Mouse (Mus musculus): ENCODE data around the gene Plekhm2.

The Plekhm2 gene

GRCm38 (mm10) chr4:141664799-141665198 is at the start of gene Plekhm2:
Gene Plekhm2, minus strand, starts transcription at chr4:141664899.
- no peak for DNase-seq (ENCODE audit: low spot score)

DNA sequence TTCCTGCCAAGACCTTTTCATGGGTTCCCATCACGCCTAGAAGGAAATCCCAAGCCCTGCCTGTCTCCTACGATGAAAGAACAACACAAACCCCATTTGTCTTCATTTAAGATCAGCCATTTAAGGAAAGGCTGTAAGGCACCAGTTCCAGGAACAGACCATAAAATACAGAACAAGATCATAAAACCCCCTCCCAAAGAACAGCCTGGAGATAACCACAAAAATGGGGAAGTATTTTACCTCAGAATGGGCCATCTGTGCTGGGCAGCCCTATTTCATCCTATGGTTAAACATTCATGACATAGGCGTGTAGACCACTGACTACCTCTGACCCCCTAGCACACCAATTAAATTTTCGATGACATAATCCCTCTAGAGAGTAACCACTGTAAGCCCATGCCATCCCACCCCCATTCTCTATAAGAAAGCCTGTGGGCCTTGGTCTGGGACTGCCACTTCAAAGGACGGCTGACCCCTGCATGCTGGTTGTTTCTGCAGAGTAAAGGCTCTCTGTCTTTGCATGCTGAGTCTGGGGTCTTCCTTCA is 49.0 kb upstream of the Plekhm2 start:
- no peak for DNase-seq (ENCODE audit: low spot score)

DNA sequence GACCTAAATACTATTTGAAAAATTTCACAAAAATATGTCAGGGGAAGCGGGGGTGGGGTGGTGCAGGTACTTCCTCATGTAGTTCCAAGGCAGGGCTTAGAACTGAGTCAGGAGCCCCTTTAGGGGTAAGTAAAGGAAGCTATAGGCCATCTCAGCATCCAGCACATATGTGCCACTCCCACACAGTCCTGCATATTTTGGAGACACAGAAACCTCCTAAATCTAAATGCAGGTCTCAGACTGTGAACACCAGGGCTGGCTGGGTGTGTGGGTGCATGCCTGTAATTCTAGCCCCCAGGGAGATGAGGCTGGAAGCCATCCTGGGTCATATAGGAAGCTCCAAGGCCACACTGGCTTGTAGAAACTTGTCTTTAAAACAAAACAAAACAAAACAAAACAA is 46.6 kb upstream of the Plekhm2 start:
- DNase-seq (ENCODE audit: low spot score), result no peak

GRCm38 (mm10) chr4:141708971-141709370 is 44.3 kb upstream of the Plekhm2 start:
- no peak for DNase-seq (ENCODE audit: low spot score)

DNA sequence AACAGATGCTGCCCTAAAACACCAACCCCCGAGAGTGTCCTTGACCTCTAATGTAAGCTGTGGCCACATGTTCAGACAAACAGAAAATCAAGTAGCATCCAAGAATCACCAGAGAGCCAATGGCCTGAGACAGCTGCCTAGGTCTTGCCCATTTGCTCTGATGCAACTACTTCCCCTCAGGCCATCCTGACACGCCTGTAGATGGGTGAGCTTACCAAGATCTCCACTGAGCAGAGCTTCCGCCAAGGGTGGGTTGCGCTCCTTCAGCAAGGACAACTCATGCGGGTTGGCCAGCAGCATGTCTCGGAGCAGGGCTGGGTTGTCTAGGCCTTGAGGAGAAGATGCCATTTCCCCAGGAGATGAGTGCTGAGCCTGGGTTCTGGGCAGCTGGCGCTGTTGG is 43.3 kb upstream of the Plekhm2 start:
- DNase-seq (ENCODE audit: low spot score), result no peak

GRCm38 (mm10) chr4:141705331-141705730 is 40.6 kb upstream of the Plekhm2 start:
- DNase-seq (ENCODE audit: low spot score), result no peak

GRCm38 (mm10) chr4:141704625-141705024 is 39.9 kb upstream of the Plekhm2 start:
- DNase-seq (ENCODE audit: low spot score), result no peak

DNA sequence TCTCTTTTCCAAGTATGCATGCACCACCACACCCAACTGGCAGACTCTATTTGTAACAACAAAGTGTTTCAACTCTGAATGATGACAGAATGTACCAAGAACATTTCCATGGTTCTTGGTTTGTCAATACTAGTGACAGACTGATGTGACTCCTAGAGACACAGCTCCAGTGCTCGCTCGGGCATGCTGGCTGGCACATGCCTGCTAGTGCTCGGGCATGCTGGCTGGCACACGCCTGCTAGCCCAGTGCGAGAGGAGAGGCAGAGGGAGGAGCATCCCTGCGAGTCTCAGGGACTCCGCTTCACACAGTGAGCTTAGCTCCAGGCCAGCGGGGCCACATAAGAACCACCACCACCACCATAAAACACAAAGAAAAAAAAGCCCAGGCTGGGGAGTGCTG is 30.0 kb upstream of the Plekhm2 start:
- no peak for DNase-seq (ENCODE audit: low spot score)

DNA sequence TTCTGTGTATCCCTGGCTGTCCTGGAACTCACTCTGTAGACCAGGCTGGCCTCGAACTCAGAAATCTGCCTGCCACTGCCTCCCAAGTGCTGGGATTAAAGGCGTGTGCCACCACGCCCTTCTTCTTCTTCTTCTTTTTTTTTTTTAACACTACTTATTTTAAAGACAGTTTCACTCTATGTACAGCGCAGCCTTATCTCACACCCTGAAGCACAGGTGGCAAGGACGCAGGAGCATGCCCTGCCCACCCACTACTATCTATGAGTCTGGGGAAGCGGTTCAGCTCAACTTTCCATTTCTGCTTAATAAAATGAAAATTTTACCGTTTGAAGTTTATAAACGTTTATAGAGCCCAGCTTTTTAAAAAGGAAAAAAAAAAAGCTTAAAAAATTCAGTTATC is 23.8 kb upstream of the Plekhm2 start:
- no peak for DNase-seq (ENCODE audit: low spot score)

GRCm38 (mm10) chr4:141686525-141686924 is 21.8 kb upstream of the Plekhm2 start:
- no peak for DNase-seq (ENCODE audit: low spot score)

GRCm38 (mm10) chr4:141686093-141686492 is 21.4 kb upstream of the Plekhm2 start:
- DNase-seq (ENCODE audit: low spot score), result no peak

DNA sequence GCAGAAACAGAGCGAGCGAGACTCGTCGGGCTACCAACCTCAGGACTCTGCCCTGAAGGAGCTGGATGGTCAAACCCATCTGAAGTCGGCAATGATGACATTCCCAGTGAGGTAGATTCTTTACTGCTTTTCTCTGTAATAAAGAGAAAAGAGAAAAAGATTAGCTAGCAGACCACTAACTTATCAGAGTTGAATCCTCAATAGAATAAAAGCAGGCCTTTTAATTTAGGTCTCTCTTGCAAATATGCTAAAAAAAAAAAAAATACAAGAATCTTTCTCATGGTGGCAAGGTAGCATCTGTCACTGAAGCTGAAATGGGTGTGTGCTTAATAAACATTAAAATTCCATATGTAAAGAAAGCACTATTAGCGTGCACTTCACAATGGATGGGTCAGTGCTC is 20.8 kb upstream of the Plekhm2 start, which contains the start of gene Rsc1a1:
Gene Rsc1a1, minus strand, starts transcription at position 101 of the 400 bp plus-strand sequence.
- no peak for DNase-seq (ENCODE audit: low spot score)

DNA sequence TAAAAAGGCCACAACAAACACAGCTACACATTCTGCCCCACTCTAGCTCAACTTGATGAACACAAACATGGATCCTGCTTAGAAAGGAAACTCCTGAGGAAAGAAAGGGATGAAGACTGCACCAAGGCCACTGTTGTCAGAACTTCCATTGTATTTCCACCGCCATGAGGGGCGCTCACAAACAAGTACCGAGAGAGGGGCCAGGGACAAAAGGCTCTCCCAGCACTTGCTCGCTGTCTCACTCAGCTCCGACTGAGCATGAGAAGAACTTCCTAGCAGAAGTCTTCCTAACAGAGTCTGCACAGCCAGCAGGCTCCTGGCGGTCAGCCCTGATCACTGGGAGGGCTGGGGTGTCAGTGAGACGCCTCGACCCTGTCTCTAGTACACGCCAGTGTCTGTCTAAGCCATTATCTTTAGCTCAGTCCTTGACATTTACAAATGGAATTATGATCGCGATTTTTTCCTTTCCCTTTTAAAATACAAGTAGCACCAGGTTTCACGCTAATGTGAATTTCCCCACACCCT is 18.1 kb upstream of the Plekhm2 start:
- DNase-seq (ENCODE audit: low spot score), result no peak

DNA sequence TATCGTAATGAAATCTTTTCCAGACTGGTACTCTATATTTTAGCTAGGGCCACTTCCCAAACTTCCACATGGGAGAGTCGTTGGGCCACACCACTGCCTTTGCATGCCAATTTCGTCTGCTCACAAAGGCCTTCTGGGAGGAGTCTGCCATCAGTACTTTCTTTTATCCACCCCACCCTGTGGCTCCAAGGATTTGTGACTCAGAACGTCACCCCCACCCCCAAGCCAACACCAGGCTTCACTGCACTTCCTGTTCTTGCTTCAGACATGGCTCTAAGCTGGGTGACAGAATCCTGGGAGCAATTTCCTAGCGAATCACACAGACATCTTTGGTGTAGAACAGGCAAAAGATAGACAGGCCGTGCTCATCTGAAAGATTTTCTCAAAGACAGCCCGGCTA is 17.1 kb upstream of the Plekhm2 start:
- no peak for DNase-seq (ENCODE audit: low spot score)

- no peak for DNase-seq (ENCODE audit: low spot score)
Measured at GRCm38 (mm10) chr4:141680892-141681291, 16.2 kb upstream of the Plekhm2 start.

DNA sequence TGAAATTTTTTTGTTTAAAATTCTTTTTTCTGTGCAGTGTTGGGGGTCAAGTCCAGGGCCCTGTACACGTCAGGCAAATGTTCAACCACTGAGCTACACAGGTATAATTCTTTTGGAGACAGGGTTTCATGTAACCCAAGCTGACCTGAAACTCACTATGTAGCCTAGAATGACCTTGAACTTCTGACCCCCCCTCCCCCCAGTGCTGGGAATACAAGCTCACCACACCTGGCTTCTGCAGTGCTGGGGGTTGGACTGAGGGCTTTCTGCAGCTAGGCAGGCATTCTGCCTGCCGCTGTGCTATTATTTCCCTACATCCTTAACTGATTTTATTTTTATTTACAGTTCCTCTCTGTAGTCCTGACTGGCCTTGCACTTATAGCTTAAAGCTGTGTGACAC is 14.3 kb upstream of the Plekhm2 start:
- DNase-seq (ENCODE audit: low spot score), result no peak

DNA sequence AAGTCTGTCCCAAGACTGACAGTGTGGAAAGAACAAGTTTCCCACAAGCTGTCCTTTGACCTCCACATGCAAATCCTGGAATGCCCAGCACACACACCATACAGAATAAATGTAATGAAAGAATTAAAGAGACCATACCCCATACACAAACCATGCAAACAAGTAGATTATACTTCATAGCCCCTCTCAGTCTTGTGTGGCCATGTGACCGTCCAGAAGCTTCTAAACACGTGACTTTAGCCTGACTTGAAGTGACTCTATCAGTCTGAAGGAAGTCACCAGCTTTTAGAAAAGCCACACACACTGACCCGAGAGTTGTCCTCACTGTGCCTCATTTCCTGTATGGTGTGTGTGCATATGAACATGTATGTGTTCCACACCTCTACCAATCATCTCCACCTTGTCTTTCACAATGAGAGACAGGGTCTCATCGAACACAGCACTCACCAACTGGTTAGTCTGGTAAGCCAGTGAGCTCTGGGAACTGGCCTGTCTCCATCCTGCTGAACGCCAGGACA is 11.8 kb upstream of the Plekhm2 start:
- DNase-seq (ENCODE audit: low spot score), result no peak

DNA sequence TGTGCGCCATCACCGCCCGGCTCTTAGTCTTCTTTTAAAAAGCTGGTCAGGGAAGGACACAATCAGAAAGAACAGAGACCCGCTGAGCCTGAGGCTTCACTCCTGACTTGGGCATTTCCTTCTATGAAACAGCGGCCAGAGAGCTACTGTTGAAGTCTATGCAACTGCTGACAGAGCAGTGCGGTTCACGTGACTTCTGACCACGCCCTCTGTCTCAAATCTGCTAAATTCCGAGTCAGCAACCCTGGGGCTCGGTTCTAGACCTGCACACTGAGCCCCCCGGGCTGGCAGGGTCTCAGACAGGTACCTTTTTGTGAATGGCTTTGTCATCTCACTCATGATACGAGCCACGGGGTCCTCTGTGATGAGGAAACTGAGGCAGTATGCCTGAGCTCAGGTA is 7.6 kb upstream of the Plekhm2 start:
- no peak for DNase-seq (ENCODE audit: low spot score)

DNA sequence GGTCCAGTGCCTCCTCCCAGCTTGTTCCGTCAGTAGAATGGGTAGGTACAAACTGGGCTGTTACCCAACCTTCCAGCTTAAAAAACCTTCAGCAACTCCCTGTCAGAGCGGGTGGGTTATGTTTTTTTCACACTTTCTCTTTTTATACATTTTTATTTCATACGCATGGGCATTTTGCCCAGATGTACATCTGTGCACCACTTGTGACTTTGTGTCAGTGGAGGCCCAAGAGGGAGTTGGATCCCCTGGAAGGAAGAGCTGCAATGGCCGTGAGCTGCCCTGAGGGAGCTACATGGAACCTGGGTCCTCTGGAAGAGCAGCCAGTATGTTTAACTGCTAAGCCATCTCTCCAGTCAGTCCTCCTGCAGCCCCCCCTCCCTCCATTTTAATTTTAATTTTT is 6.7 kb upstream of the Plekhm2 start:
- DNase-seq (ENCODE audit: low spot score), result no peak

DNA sequence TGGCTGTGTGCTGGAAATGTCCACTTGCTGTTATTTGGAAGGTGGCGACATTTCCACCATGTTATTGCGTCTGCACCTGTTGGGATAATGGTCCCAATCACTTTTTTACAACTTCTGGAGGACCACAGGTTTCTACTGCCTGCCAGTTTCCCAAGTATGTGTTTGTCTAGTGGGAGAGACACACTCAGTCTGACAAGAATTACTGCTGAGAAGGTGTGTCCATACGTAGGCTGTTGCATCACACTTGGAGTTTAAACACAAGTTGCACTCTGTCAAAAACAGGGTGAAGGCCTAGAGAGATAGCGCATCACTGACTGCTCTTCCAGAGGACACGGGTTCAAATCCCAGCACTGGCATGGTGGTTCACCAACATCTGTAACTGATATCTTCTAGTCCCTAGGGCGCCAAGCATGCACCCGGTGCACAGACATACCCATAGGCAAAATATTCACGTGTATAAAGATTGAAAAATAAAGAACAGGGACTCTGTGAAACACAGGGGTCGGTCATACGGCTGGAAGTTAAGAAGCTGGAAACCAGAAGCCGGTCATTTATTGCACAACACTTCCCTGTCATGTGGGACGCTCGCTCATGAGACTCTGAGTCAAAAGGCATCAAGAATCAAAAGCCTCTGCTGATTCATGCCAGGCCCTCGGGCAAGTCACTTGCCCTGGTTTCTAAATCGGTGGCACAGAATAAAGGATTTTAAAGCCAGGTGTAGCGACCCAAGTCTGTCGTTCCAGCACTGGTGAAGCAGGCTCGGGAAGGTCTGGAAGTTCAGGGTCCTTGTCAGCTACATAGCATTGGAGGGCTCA is 5.4 kb upstream of the Plekhm2 start:
- DNase-seq (ENCODE audit: low spot score), result no peak

- peak; percentile 61 for DNase-seq (ENCODE audit: low spot score)
Measured at GRCm38 (mm10) chr4:141664011-141664745, 521 bp downstream of the Plekhm2 start.

DNA sequence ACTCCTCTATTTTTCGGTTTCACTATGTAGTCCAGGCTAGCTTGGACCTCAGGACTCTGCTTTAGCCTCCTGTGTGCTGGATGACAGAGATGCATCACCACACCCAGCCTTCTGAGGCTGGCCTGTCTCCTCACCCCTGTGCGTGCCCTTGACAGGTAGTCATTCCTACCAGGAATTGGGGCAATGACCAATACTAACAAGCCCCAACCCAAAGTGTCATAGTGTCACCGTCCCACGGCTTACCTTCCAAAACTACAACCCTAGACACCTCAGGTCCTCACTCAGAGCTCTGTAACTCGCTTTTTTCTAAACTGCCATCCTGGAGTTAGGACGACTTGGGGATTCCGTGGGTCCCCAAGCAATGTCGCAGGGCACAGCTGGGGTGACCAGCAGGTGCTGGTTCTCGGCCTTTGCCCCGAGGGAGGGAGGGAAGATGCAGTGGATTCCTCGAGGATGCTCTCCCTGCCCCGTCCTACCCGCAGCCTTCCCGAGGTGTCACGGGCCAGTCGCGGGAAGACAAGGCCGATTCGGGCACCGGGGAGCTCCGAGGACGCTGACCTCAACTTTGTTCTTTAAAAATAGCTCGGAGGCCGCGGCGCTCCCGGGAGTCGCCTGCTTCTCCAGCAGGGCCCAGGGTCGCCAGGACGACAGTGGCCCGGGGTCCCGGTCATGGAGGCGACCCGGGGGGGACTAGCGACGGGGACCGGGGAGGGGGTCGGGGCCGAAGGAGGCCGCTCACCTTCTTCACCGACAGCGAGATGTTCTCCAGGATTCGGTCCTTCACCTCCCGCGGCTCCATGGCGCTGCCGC is 1.4 kb downstream of the Plekhm2 start:
- DNase-seq (ENCODE audit: low spot score), result peak; percentile 11
